10 mouse cellular contexts compared by ENCODE assay signal in genomic region chr7:137310091-137310761, GRCm38 (mm10). TPM values are rescaled to one million over a fixed set of nuclear protein-coding genes. Genes with fewer than 3 reads are reported as not detected.
DNase-seq lines count a peak whose midpoint lies in the region; ATAC-seq lines count a peak whose summit lies in the region.
"Had no signal": no experiment of that assay in that cellular context is flagged by ENCODE, and none has a peak within 500 bp of the region (broad histone marks: within the 10 kb centered on the region; RNA-seq: fewer than 3 reads in every experiment).

No protein-coding gene starts in this region.

- peaks cover 51% of the 10 kb centered on the region for H3K4me1 ChIP-seq in kidney, embryonic 15.5 days
- H3K4me1 ChIP-seq in embryonic facial prominence, embryonic 12.5 days, result peaks cover 22% of the 10 kb centered on the region
- peaks cover 67% of the 10 kb centered on the region for H3K4me1 ChIP-seq in midbrain, embryonic 10.5 days

- H3K4me3 ChIP-seq in kidney, embryonic 15.5 days (replicated peaks), result peak overlapping the region; percentile 62
- peak overlapping the region; percentile 83 for H3K4me3 ChIP-seq in embryonic facial prominence, embryonic 12.5 days
- H3K4me3 ChIP-seq in midbrain, embryonic 10.5 days, result peak overlapping the region; percentile 71

- intact Hi-C loops in heart, postnatal 25 days (cut with DNase I), result no loop called here

- no peak for ATAC-seq in kidney, embryonic 15.5 days (replicated peaks; ENCODE audit: low FRiP score)
- no peak for ATAC-seq in embryonic facial prominence, embryonic 12.5 days (ENCODE audit: insufficient number of reproducible peaks, insufficient read depth, low FRiP score, low TSS enrichment)
- ATAC-seq in erythroblast, adult 5-6 weeks (replicated peaks; ENCODE audit: low FRiP score, poor library complexity, severe bottlenecking), result no peak
- ATAC-seq: Patski had no signal

- DNase-seq in kidney, postnatal 14 days, result no peak
- peak; percentile 36 for DNase-seq in heart, postnatal 25 days (ENCODE audit: low spot score)
- DNase-seq in midbrain, embryonic 10.5 days (ENCODE audit: low spot score), result peak; percentile 76
- DNase-seq in c-Kit-positive CD71-positive TER-119-positive erythroid progenitor cells, embryonic 14.5 days (ENCODE audit: low spot score), result no peak
- no peak for DNase-seq in thymus, postnatal 10 days (ENCODE audit: low spot score in 2 of 2)

- H3K9ac ChIP-seq in kidney, embryonic 15.5 days, result 0 out of 2 replicates have a peak overlapping the region, but pooled peaks have one; percentile 7
- peak overlapping the region; percentile 98 for H3K9ac ChIP-seq in embryonic facial prominence, embryonic 12.5 days

- H3K4me2 ChIP-seq in kidney, embryonic 15.5 days, result peak overlapping the region; percentile 74
- peak overlapping the region; percentile 70 for H3K4me2 ChIP-seq in embryonic facial prominence, embryonic 12.5 days (replicated peaks)

- H3K27me3 ChIP-seq in kidney, embryonic 15.5 days, result peaks cover 98% of the 10 kb centered on the region
- peaks cover 15% of the 10 kb centered on the region for H3K27me3 ChIP-seq in embryonic facial prominence, embryonic 12.5 days
- peaks cover 99% of the 10 kb centered on the region for H3K27me3 ChIP-seq in midbrain, embryonic 10.5 days (ENCODE audit: low read depth, poor library complexity, severe bottlenecking)

- under 1% methylated on average over 42 of the region's 49 CpGs for whole genome bisulfite sequencing in kidney, embryonic 15.5 days
- WGBS in embryonic facial prominence, embryonic 12.5 days, result under 1% methylated on average over 44 of the region's 49 CpGs
- under 1% methylated on average over 49 of the region's 49 CpGs for WGBS in midbrain, embryonic 10.5 days

- H3K9me3 ChIP-seq in kidney, embryonic 15.5 days (replicated peaks), result no peaks in the 10 kb centered on the region
- H3K9me3 ChIP-seq in embryonic facial prominence, embryonic 12.5 days, result no peaks in the 10 kb centered on the region
- no peaks in the 10 kb centered on the region for H3K9me3 ChIP-seq in midbrain, embryonic 10.5 days (replicated peaks)

- H3K27ac ChIP-seq in kidney, embryonic 15.5 days, result no peak overlapping the region
- H3K27ac ChIP-seq in embryonic facial prominence, embryonic 12.5 days, result peak overlapping the region; percentile 88
- H3K27ac ChIP-seq in midbrain, embryonic 10.5 days (replicated peaks), result peak overlapping the region; percentile 88

- no peaks in the 10 kb centered on the region for H3K36me3 ChIP-seq in kidney, embryonic 15.5 days
- no peaks in the 10 kb centered on the region; the same call in 1 of the 2 replicates for H3K36me3 ChIP-seq in embryonic facial prominence, embryonic 12.5 days
- H3K36me3 ChIP-seq in midbrain, embryonic 10.5 days, result peaks cover 5% of the 10 kb centered on the region; the same call in 1 of the 2 replicates

RNA-seq across cellular contexts. Expression of gene Ebf3, which starts 4.0 kb away (rescaled TPM):
- 1.5 and 1.6 TPM in 2 replicates for polyA plus RNA-seq in kidney, embryonic 15.5 days (2015; fragmentation: Nextera tagmentation; extraction: Ambion mirVana)
- polyA plus RNA-seq in embryonic facial prominence, embryonic 12.5 days (2016; fragmentation: Nextera tagmentation; extraction: Ambion mirVana), result 15.5 and 21.1 TPM in 2 replicates
- 10 to 100 TPM in 1 of 2 experiments, 1 to 10 TPM in 1; 8.9 to 10.9 TPM for total RNA-seq in heart, postnatal 25 days (2021)
- polyA plus RNA-seq in midbrain, embryonic 10.5 days (2016; fragmentation: Nextera tagmentation; extraction: Ambion mirVana), result 3.2 and 5.4 TPM in 2 replicates
- 0.84 TPM in 1 of 2 replicates, not detected in the other for total RNA-seq in erythroblast, adult 5-6 weeks (2015; ENCODE audit: low replicate concordance)
- total RNA-seq in erythroblast, adult 5-6 weeks (2017; ENCODE audit: low replicate concordance), result 0.17 TPM in 1 of 2 replicates, not detected in the other
- total RNA-seq: hematopoietic stem cell, adult 5-6 weeks had no signal

Comparison
In these comparisons a context has a peak if more than half of its experiments do, and no peak if none do; other contexts are left out.
1. DNase-seq: peak in heart, postnatal 25 days (single experiment) and midbrain, embryonic 10.5 days (single experiment); none in kidney, postnatal 14 days (single experiment), c-Kit-positive CD71-positive TER-119-positive erythroid progenitor cells, embryonic 14.5 days (single experiment) and thymus, postnatal 10 days (0 of 2).
2. Peak in every context shown above with its lines, with median percentiles within 50 percentile points of each other: H3K4me3 ChIP-seq.